Mouse (Mus musculus) spleen, postnatal 0 days (tissue): ENCODE data around the gene Slc25a36. TPM values are rescaled to one million over a fixed set of nuclear protein-coding genes. Genes with fewer than 3 reads are reported as not detected.

Experiments
- polyA plus RNA-seq: library from polyadenylated mRNA; unstranded; fragments of >200 nt; fragmentation: Nextera tagmentation; extraction: Ambion mirVana; gene quantifications from 2 replicates; pipeline ENCODE4 v1.2.1, GENCODE M21; 2015

The Slc25a36 gene
- 20.4 and 25.5 TPM in 2 replicates for polyA plus RNA-seq

DNA sequence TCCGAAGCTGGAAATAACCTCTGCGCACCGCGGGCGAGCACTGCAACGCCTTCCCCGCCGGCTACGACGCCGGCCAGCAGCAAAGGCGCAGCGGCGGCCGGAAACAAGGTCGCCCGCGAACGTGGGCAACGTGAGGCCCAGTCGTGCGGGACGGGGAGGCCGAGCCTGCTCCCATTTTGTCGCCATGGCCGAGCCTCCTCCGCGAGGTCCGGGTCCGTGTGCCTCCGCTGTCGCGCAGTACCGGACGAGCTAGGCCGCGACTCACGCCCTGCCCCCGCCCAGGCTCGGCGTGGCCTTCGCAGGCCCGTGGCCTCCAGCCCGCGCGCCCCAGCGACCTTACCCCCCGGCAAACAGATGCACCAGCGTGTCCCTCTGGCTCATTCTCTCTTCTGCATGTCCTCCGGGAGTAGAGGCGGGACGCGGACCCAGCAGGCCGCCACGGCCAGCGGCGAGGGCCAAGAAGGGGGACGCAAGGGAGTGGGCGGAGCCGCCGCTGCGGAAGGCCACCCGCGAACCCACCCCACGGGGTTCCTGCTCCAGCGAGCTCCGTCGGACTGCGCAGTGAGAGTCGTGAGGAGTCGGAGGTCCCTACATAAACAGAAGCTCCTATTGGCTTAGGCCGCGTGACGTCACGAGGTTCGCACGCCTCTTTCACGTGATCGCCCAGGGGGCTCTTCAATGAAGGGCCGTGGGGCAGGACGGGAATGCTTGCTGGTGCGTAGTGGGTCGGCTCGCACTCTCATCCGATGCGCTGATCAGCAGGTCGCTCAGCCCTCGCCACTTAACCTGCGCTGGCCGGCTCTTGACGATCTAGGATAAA lies at the start of gene Slc25a36:
TSS of gene Slc25a36 (minus strand) at position 587 of the 820 bp plus-strand sequence.

Other genes with a start within 250 kb of the Slc25a36 start
- gene Pxylp1, start 218.5 kb downstream of the Slc25a36 start, polyA plus RNA-seq = 7.8 and 13.0 TPM in 2 replicates
- gene Spsb4, start 92.3 kb downstream of the Slc25a36 start, polyA plus RNA-seq = 0.23 and 0.39 TPM in 2 replicates